Mouse (Mus musculus) hematopoietic stem cell, adult 5-6 weeks (primary cell): Measurements from ENCODE around the gene Zfp513. TPM values are rescaled to one million over a fixed set of nuclear protein-coding genes. Genes with fewer than 3 reads are reported as not detected.
"Not testable (repeated sequence)": the region's sequence is repeated elsewhere in the genome, so short reads cannot be mapped to it uniquely, and the experiment has no call there.

Experiments
- ATAC-seq, 2 experiments: fragments of 125-278 bp in 1 of 2; replicated peaks in 1 of 2; 2 replicates each; pipeline ENCODE4 v1.8.0; 2016 to 2017; ENCODE audit warnings: inconsistent platforms in 2 of 2, mild to moderate bottlenecking in 2 of 2, moderate number of reproducible peaks in 2 of 2, low read depth in 1 of 2, moderate TSS enrichment in 1 of 2; ENCODE audit not compliant: low FRiP score in 2 of 2, poor library complexity in 2 of 2, severe bottlenecking in 2 of 2, insufficient read depth in 1 of 2, low TSS enrichment in 1 of 2
- total RNA-seq: library from RNA; stranded (forward); fragments of 172-1452, 232-1000 nt; gene quantifications from 2 replicates; pipeline ENCODE4 v1.2.3, GENCODE M21; 2017

The Zfp513 gene
- total RNA-seq: 5.8 and 11.3 TPM in 2 replicates

DNA sequence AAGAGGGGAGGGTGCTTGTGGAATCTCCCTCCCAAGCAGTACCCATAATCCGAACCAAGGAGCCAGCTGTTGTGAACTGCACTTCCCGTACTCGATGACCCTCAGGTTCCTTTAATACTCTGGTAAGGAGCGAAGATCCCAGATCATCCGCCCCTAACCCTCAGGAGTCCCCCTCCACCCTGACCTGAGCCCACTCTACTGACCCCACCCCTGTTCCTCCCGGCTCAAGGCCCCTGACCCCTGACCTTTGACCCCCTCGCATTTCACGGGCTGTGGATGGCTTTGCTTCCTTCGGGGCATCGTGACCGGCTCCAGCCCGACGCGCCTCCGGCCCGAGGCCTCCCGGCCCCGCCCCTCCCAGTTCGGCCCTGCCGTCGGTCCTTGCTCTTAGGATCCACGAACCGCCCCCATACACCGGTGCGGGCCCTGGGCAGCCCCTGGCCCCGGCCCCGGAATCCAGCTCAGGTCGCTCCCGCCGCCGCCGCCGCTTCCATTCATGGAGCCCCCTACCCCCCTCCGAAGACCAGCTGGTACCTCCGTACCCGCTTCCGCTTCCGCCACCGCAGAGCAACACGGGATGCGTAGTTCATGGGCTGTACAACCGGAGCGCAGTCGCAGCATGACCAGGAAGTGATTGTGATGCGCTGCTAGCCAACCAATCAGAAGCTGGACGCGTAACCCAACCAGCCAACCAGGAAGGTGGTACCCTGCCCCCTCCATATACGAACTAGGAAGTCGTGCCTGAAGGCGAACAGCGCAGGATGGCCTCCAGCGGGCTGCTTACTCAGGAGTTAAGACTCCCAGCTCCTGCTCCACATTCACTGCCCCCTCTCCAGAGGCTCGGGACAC is at the start of gene Zfp513:
Gene Zfp513 (minus strand): TSS at position 562 of the 849 bp plus-strand sequence.
- ATAC-seq: peak; percentile 99

DNA sequence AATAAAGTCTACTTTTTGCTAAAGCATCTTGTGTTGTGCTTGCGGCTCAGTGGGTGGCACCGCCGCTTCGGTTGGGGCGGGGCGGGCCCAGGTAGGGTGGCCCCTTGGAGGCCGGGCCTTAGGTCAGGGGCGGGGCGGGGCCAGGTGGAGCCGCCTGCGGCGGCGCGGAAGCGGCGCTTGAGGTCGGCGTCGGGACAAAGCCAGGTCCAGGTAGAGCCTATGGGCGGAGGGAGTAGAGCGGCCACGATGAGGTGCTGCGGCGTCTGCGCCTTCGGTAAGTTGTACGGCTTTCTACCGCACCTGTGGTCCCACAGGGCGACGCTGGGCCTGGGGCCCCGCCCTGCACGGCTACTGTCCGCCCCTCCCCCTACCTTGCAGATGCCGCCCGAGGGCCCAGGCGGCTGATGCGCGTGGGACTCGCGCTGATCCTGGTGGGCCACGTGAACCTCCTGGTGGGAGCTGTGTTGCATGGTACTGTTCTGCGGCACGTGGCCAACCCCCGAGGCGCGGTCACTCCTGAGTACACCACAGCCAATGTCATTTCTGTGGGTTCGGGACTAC is 49.5 kb upstream of the Zfp513 start, which contains the start of gene Krtcap3:
Gene Krtcap3 (plus strand): TSS at position 151 of the 561 bp plus-strand sequence.
- ATAC-seq: peak in 1 of 2 experiments; percentile 11; a peak in 1 of 4 replicates

DNA sequence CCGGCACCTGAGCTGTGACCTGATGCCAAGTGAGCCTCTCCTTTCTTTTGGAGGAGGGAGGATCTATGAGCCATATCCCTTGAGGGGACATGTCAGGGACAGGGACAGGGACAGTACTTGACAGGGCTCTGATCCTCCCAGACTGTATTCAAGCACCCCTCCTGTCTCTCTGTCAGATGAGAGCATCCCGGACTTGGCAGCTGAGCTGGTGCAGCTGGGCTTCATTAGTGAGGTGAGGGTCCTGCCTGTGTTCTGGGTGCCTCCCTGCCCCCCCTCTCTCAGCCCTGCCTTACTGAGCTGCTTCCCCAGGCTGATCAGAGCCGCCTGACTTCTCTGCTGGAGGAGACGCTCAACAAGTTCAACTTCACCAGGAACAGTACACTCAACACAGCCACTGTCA is 48.6 kb upstream of the Zfp513 start:
- ATAC-seq: no peak

DNA sequence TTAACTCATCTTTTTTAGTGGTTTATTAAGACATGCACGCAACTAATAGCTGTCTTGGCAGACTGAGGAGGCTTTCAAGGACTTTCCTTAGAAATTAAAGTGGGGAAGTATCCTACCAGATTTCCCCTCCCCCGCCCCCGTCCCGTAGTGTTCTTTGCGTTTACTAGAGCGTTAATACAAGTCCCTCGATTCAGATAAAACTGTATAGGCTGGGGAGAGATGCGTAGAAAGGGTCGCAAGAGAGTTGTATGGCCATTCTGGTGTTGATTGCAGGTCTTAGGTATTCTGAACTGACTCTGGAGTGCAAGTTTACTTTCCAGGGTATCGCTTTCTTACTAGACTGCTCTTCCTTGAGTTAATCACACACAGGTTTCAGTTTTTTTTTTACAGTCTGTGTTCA is 40.1 kb upstream of the Zfp513 start:
- no peak for ATAC-seq

DNA sequence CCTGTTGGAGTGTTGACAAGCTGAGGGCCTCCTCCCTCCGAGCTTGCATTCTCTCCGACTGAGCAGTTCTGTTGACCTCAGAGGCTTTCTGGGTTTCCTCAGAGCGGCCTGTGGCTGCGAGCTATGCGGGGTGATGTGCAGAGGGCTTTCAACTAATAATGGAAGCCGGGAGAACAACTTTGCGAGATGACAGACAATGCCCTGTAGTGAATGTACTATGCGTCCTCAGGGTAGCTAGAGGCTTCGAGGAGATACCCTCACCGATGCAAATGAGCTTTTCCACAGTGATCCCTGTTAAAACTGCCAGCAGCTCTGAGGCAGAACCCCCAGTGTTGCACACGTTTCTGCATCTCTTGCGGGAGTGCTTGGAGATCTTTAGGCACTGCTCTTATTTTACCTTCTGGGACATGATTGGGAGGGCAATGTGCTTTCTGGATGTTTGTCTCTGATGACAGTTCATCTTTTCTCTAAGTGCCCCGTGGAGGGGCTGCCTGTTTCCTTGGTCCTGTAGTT is 39.5 kb upstream of the Zfp513 start:
- ATAC-seq: no peak; a peak in 1 of 4 replicates

DNA sequence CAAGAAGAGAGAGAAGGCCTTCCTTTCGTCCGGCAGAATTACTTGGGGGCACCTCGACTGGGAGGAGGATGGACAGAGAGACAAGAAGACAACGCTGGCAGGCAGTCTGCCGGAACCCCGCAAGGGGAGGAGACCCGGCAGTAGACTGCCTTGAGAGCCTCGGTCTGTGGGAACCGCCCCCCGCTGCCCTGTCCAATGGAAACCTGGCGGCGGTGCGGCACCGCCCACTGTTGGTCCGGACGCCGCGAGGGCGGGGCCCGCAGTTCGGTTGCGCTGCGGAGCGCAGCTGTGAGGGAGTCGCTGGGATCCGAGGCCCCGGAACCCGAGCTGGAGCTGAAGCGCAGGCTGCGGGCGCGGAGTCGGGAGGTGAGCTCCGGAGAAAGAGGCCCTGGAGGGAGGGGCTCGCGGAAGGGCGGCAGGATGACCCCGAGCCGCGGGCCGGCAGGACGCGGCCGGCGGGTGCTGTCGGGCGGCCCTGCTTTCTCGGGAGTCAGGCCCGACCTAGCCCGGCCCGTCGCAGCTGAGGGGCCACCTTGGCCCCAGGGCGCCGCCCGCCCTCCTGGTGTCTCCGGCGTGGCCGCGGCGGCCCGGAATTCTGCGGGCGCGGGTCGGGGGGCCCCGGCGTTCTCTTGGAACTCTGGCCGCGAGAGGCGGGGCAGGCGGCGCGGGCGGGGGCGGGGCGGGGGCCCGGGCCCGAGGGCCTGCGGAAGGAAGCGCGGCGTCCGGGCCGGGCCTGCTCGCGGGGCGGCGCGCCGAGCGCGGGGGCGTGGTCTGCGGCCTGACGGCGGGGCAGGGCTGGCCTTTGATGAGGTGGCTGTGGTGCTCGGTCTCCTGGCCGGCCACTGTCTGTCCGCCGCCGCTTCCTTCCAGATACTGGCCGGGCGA is 38.8 kb upstream of the Zfp513 start, which contains the start of the genes Nrbp1 and Gm9970:
Gene Nrbp1 (plus strand): TSS at position 228 of the 885 bp plus-strand sequence.
Gene Gm9970 (minus strand): TSS at position 596 of the 885 bp plus-strand sequence.
- ATAC-seq: peak; percentile 97

DNA sequence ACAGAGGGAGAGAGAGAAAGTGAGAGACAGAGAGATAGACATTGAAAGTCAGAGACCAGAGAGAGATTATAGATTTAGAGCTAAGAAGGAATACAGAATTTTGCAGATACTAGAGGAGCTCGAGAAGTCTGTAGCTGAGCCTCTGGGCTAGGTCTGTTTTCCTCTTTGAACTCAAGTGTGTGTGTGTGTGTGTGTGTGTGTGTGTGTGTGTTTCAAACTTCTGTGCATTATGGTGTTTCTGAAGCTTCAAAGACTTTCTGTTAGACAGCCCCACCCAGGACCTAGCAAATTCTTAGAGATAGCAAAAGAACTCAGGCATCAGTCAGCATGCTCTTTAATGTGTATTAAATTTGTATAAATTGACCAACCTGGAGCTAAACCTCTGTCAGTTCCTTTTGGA is 24.5 kb upstream of the Zfp513 start:
- ATAC-seq: no peak

DNA sequence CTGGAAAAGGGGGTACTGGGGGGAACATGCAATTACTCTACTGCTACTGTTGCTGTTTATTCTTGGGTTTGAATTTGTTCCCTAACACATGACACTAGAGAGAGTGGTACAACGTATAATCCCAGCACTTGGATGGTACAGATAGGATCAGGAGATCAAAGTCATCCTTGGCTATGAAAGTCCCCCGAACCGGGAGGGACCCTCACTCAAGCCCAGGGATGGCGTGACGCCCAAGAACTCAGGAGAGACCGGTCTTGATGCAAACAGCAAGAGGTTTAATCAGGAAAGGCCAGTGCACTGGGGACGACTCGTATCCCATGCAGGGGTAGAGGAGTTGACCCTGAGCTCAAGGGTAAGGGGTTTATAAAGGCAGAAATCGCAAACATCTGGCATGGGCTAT is 20.6 kb upstream of the Zfp513 start:
- no peak for ATAC-seq

DNA sequence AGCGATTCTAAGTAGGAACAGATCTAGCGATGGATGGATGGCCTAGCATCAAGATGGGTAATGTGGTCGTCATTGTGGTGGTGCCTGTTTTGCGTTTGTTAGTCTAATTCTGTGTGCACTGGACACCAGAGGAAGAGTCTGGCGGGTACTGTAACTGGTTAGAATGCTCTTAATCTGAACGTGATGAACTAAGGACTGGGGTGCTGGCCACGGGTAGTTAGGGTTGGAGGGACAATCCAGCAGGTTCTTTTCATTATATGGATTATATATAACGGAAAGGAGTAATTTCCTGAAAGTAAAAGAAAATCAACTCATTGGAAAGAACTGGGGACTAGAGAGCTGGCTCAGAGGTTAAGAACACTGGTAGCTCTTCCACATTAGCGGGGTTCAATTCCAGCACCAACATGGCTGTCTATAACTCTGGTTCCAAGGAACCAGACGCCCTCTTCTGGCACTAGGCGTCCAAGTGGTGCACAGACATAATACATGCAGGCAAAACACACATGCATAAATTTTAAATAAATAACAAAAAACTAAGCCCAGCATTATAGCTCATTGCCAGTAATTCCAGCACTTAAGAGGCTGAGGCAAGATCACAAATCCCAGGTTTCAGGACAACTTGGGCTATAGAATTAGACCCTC is 19.3 kb upstream of the Zfp513 start:
- ATAC-seq: 0 out of 4 replicates have a peak, but pooled peaks of 1 of the 2 experiments have one; percentile 1

DNA sequence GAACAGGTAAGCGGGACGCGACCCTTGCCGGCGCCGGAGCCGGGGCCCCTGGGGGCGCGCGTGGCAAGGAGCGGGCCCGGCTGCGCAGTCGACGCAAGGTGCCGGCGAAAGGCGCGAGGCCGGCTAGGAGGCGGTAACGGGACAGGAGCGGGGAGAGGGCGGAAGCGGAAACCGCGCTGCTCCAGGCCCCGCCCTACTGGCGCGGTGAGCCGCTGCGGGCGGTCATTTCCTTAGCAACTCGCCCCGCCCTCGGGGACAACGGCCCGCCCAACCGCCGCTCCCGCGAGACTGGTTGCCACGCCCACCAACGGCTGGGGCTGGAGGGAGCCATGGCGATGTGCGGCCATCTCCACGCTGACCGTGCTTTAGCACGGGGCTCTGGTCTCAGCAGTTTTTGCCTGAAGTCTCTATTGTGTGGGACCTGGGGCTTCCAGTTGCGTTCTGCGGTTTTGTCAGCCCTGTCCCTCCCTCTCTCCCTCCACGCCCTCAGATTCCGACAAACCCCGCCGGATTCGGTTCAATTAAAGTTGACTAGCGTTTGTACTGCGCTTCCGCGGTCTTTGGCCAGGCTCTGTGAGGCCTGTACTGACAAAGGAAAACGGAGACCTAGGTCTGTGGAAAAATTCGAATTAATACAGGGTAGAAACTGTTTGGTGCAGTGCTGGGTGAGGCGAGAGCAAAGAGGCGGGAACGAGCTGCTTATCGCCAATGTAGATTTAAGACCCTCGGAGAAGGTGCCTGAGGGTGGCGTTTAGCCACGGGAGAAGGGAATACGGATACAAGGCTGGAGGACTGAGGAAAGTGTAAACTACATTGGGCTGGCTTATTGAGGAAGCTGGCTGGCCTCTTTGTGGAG is 18.6 kb upstream of the Zfp513 start, which contains the start of gene Ppm1g:
Gene Ppm1g (minus strand): TSS at position 240 of the 856 bp plus-strand sequence.
- peak; percentile 92 to 93 for ATAC-seq

DNA sequence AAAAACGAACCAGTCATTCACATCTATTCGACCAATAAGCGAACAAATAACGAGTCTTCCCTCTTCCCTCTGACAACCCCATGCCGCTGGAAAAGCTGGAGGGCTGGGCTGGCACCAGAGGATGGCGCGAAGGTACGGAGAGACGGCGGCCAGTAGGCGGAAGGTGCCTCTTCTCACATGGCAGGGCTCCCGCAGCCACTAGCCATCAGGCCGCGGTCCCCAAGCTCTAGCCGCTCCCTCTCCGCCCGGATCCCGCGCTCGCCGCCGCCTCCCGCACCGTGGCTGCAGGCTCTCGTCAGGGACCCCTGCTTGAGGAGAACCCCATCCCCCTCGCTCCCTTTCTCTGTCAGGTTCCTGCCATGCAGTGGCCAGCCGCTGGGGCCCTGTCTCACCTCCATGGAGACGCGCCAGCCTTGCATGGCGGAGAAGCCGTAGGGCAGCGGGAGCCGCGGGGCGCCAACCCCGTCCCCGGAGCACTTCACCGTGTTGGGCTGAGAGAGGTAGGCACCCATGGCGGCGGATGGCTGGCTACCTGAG is 17.9 kb upstream of the Zfp513 start:
- ATAC-seq: peak; percentile 24; a peak in 2 of 4 replicates

DNA sequence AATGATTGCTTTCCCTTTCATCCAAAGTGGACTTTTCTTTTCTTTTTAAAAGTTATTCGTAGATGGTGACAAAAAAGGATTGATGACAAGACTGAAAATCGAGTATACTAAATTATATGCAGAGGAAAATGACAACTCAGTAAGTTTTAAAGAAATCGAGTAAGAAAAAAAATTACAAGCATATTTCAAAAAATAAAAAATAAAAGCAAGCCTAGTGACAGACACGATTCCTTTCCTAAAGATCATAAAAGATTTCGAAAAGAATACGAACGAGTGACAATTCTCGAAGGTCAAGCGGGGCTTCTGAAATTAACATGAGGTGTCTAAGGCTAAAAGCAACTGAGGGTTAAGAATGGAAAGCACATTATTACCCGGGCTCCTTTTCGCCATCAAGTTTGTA is 17.4 kb upstream of the Zfp513 start:
- no peak for ATAC-seq

DNA sequence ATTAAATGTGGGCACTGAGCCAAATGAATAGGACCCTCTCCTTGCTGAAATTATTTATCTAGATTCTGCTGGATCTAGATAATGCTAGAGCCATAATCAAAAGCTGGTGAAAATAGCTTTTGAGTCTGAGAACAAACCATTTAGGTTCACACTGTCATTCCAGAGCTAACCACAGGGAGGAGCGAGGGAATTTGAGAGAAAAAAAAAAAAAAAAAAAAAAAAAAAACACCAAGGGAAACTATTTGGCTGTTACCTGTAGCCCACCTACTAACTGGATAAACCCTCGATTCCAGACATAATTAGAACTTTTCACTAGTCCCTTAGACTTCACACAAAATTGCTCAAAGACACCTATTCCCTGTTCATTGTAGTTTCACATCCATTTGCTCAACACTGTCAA is 17.0 kb upstream of the Zfp513 start:
- ATAC-seq: no peak

DNA sequence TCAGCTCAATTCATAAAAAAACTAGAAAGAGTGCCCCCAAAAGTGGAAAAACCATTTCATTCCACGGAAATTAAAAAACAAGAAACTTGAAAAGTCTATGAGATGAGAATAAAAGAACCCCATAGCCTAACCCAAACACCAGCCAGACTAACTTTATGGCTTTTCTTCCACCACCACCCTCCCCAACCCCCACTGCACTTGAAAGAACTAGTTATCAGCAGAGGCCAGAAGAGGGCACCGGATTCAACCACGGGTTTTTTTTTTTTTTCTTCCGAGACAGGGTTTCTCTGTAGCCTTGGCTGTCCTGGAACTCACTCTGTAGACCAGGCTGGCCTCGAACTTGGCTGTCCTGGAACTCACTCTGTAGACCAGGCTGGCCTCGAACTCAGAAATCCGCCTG is 16.2 kb upstream of the Zfp513 start:
- ATAC-seq: no peak; a peak in 1 of 4 replicates

DNA sequence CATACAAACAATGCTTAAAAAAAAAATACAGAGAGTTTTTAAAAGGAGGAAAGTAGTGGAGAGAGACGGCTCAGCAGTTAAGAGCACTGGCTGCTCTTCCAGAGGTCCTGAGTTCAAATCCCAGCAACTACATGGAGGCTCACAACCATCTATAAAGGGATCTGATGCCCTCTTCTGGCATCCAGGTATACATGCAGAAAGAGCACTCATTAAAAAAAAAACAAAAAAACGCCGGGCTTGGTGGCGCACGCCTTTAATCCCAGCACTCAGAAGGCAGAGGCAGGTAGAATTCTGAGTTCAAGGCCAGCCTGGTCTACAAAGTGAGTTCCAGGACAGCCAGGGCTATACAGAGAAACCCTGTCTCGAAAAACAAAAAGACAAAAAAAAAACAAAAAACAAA is 14.5 kb upstream of the Zfp513 start:
- ATAC-seq: not testable (repeated sequence)

DNA sequence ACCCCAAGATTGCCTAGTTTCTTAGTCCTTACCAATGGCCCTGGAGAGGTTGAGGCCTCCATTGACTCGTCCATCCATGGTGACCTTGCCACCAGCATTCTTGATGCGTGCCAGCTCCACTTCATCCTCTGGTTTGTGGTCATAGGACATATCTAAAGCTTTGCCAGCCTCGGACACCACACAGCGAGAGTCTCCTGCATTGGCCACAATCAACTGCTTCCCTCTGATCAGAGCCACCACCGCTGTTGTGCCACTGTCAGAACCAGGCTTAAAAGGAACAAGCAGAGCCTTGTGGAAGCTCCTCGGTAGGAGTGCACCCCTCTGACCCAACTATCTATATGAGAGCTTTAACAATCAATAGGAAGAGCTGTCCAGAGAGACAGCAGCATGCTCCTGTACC is 2.3 kb upstream of the Zfp513 start:
- ATAC-seq: no peak
